Mouse (Mus musculus): ENCODE measurements at regions not wholly inside any gene's neighbourhood (a gene's known extent, or its start where the extent isn't known, plus 50 kb on each side); places are given as distances from the start of the nearest gene placed in this dataset.

DNA sequence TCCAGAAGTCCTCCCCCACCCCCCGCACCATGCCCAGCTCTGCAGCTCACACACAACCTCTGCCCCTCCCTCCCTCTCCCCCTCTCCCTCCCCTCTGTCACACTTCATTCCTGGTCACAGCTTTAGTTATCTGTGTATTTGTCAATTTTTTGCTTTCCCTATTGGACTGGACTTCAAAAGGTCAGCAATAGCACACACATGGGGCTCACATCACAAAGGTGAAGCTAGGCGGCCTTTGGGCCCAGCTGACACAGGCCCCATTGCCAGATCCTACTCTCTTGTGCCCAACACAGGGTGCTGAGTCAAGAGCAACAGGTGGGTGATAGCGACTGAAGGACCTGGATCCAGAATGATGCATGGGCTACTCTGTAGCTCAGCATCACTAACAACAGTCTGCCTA, 149.0 kb upstream of the Nectin1 start:
- TF ChIP-seq CTCF (IDR thresholded peaks at IDR 0.05; ENCODE audit: low read depth), result no peak
- Histone ChIP-seq H3K9ac (no peak overlapping the region), H3K9me3 (ENCODE audit: low read depth, low read length) (no peaks in the 10 kb centered on the region), H3K36me3 (ENCODE audit: insufficient read depth) (no peaks in the 10 kb centered on the region), H3K27me3 (ENCODE audit: insufficient read depth, low read length) (no peaks in the 10 kb centered on the region), H3K27ac (ENCODE audit: low read depth) (no peak overlapping the region), H3K4me3 (ENCODE audit: low read depth, low read length) (no peak overlapping the region), H3K4me2 (no peak overlapping the region), H3K4me1 (ENCODE audit: insufficient read depth) (no peaks in the 10 kb centered on the region)
- ATAC-seq (ENCODE audit: insufficient read depth), result no peak
- WGBS, result 68% methylated on average over 3 of the region's 3 CpGs
- no peak for DNase-seq

- 59% methylated on average over 4 of the region's 4 CpGs for WGBS
- H3K27me3 ChIP-seq (ENCODE audit: insufficient read depth, low read length), result no peaks in the 10 kb centered on the region
- H3K9ac ChIP-seq, result no peak overlapping the region
- no peak overlapping the region for H3K27ac ChIP-seq (ENCODE audit: low read depth)
- no peak for TF ChIP-seq CTCF (IDR thresholded peaks at IDR 0.05; ENCODE audit: low read depth)
- ATAC-seq (ENCODE audit: insufficient read depth) (no peak), DNase-seq (no peak)
- no peaks in the 10 kb centered on the region for H3K4me1 ChIP-seq (ENCODE audit: insufficient read depth)
- no peak overlapping the region for H3K4me2 ChIP-seq
- H3K4me3 ChIP-seq (ENCODE audit: low read depth, low read length), result no peak overlapping the region
- H3K9me3 ChIP-seq (ENCODE audit: low read depth, low read length), result no peaks in the 10 kb centered on the region
- H3K36me3 ChIP-seq (ENCODE audit: insufficient read depth), result no peaks in the 10 kb centered on the region
These were observed 148.3 kb upstream of the Nectin1 start for GRCm38 (mm10) chr9:43595461-43595860.

- Histone ChIP-seq H3K27ac (ENCODE audit: low read depth) (no peak overlapping the region), H3K4me2 (no peak overlapping the region), H3K4me3 (ENCODE audit: low read depth, low read length) (no peak overlapping the region), H3K27me3 (ENCODE audit: insufficient read depth, low read length) (no peaks in the 10 kb centered on the region), H3K9me3 (ENCODE audit: low read depth, low read length) (no peaks in the 10 kb centered on the region), H3K9ac (no peak overlapping the region), H3K36me3 (ENCODE audit: insufficient read depth) (no peaks in the 10 kb centered on the region), H3K4me1 (ENCODE audit: insufficient read depth) (no peaks in the 10 kb centered on the region)
- DNase-seq (no peak), ATAC-seq (ENCODE audit: insufficient read depth) (no peak)
- no peak for TF ChIP-seq CTCF (IDR thresholded peaks at IDR 0.05; ENCODE audit: low read depth)
- WGBS, result 52% methylated on average over 2 of the region's 2 CpGs
These were observed 143.4 kb upstream of the Nectin1 start for GRCm38 (mm10) chr9:43600396-43600795.

DNA sequence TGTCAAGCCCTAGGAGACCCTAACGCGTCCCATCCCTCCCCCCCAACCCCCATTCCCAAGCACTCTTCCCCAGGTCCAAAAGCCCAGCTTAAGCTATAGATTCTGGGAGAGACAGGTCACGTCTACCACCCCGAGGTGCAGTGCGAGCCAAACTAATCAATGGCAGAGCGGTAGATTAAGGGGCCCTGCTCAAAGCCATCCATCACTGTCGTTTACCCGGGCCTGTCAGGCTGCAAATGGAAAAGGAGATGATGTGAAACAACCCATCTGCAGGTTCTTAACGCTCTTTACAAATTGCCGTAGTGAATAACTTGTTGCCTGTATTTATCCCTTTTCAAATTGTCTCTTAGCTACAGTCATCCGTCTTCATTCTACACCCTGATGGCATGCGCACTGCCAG, 126.2 kb upstream of the Nectin1 start:
- H3K4me1 ChIP-seq (ENCODE audit: insufficient read depth), result no peaks in the 10 kb centered on the region
- no peak for TF ChIP-seq CTCF (IDR thresholded peaks at IDR 0.05; ENCODE audit: low read depth)
- H3K27me3 ChIP-seq (ENCODE audit: insufficient read depth, low read length), result no peaks in the 10 kb centered on the region
- no peak overlapping the region for H3K4me2 ChIP-seq
- no peak overlapping the region for H3K9ac ChIP-seq
- ATAC-seq (ENCODE audit: insufficient read depth) (no peak), DNase-seq (no peak)
- no peaks in the 10 kb centered on the region for H3K36me3 ChIP-seq (ENCODE audit: insufficient read depth)
- no peak overlapping the region for H3K4me3 ChIP-seq (ENCODE audit: low read depth, low read length)
- 7% methylated on average over 12 of the region's 12 CpGs for WGBS
- no peak overlapping the region for H3K27ac ChIP-seq (ENCODE audit: low read depth)
- H3K9me3 ChIP-seq (ENCODE audit: low read depth, low read length), result no peaks in the 10 kb centered on the region

GRCm38 (mm10) chr9:43627558-43627957, 116.2 kb upstream of the Nectin1 start:
- no peak overlapping the region for H3K4me3 ChIP-seq (ENCODE audit: low read depth, low read length)
- no peak for DNase-seq
- no peaks in the 10 kb centered on the region for H3K27me3 ChIP-seq (ENCODE audit: insufficient read depth, low read length)
- H3K4me1 ChIP-seq (ENCODE audit: insufficient read depth), result no peaks in the 10 kb centered on the region
- H3K9ac ChIP-seq, result no peak overlapping the region
- no peak for ATAC-seq (ENCODE audit: insufficient read depth)
- H3K27ac ChIP-seq (ENCODE audit: low read depth), result no peak overlapping the region
- H3K4me2 ChIP-seq, result no peak overlapping the region
- H3K36me3 ChIP-seq (ENCODE audit: insufficient read depth), result no peaks in the 10 kb centered on the region
- TF ChIP-seq CTCF (IDR thresholded peaks at IDR 0.05; ENCODE audit: low read depth), result no peak
- 39% methylated on average over 4 of the region's 4 CpGs for WGBS
- no peaks in the 10 kb centered on the region for H3K9me3 ChIP-seq (ENCODE audit: low read depth, low read length)

- no peak overlapping the region for H3K27ac ChIP-seq (ENCODE audit: low read depth)
- WGBS, result 28% methylated on average over 11 of the region's 11 CpGs
- ATAC-seq (ENCODE audit: insufficient read depth) (no peak), DNase-seq (peak; percentile 7)
- H3K9ac ChIP-seq, result no peak overlapping the region
- no peak overlapping the region for H3K4me2 ChIP-seq
- no peak overlapping the region for H3K4me3 ChIP-seq (ENCODE audit: low read depth, low read length)
- no peaks in the 10 kb centered on the region for H3K27me3 ChIP-seq (ENCODE audit: insufficient read depth, low read length)
- H3K9me3 ChIP-seq (ENCODE audit: low read depth, low read length), result no peaks in the 10 kb centered on the region
- no peaks in the 10 kb centered on the region for H3K36me3 ChIP-seq (ENCODE audit: insufficient read depth)
- H3K4me1 ChIP-seq (ENCODE audit: insufficient read depth), result no peaks in the 10 kb centered on the region
- no peak for TF ChIP-seq CTCF (IDR thresholded peaks at IDR 0.05; ENCODE audit: low read depth)
These were observed 115.0 kb upstream of the Nectin1 start for GRCm38 (mm10) chr9:43628786-43629185.

GRCm38 (mm10) chr9:43636372-43636965, 107.3 kb upstream of the Nectin1 start:
- DNase-seq (no peak), ATAC-seq (ENCODE audit: insufficient read depth) (no peak)
- Histone ChIP-seq H3K4me3 (ENCODE audit: low read depth, low read length) (no peak overlapping the region), H3K4me2 (no peak overlapping the region), H3K36me3 (ENCODE audit: insufficient read depth) (no peaks in the 10 kb centered on the region), H3K4me1 (ENCODE audit: insufficient read depth) (no peaks in the 10 kb centered on the region), H3K9ac (no peak overlapping the region), H3K27me3 (ENCODE audit: insufficient read depth, low read length) (no peaks in the 10 kb centered on the region), H3K27ac (ENCODE audit: low read depth) (no peak overlapping the region), H3K9me3 (ENCODE audit: low read depth, low read length) (no peaks in the 10 kb centered on the region)
- WGBS, result 81% methylated on average over 11 of the region's 11 CpGs
- no peak for TF ChIP-seq CTCF (IDR thresholded peaks at IDR 0.05; ENCODE audit: low read depth)

DNA sequence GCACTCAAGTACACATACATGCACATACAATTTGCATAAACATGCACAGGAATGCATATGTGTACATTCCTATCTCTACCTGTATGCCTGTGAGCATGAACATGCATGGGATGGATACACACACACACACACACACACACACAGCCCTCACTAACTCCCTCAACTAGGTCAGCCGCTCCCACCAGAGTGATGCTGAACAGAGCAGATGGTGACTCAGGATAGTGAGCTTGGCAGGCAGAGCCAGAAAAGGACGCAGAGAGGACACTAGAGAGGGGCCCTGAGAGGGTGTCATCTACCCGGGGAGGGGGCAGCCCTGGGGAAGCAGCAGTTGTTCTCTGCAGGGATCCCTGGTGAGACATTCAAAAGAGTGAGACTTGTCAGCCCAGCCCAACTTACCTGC, 85.6 kb upstream of the Nectin1 start:
- H3K4me2 ChIP-seq, result no peak overlapping the region
- TF ChIP-seq CTCF (IDR thresholded peaks at IDR 0.05; ENCODE audit: low read depth), result no peak
- H3K36me3 ChIP-seq (ENCODE audit: insufficient read depth), result no peaks in the 10 kb centered on the region
- no peaks in the 10 kb centered on the region for H3K4me1 ChIP-seq (ENCODE audit: insufficient read depth)
- WGBS, result 61% methylated on average over 3 of the region's 3 CpGs
- DNase-seq, result no peak
- H3K4me3 ChIP-seq (ENCODE audit: low read depth, low read length), result no peak overlapping the region
- no peak overlapping the region for H3K9ac ChIP-seq
- no peak overlapping the region for H3K27ac ChIP-seq (ENCODE audit: low read depth)
- H3K9me3 ChIP-seq (ENCODE audit: low read depth, low read length), result no peaks in the 10 kb centered on the region
- no peak for ATAC-seq (ENCODE audit: insufficient read depth)
- no peaks in the 10 kb centered on the region for H3K27me3 ChIP-seq (ENCODE audit: insufficient read depth, low read length)

All from lung, embryonic 14.5 days (tissue).